Mouse (Mus musculus): ENCODE measurements around the gene Ttll2. TPM values are rescaled to one million over a fixed set of nuclear protein-coding genes. Genes with fewer than 3 reads are reported as not detected.
A peak's percentile ranks its signal among the peaks of the same experiment; 100 is the strongest.
"Not testable (repeated sequence)": the region's sequence is repeated elsewhere in the genome, so short reads cannot be mapped to it uniquely, and the experiment has no call there.

Ttll2 gene
- polyA plus RNA-seq, 1 experiment from 2014 or later: not detected

DNA sequence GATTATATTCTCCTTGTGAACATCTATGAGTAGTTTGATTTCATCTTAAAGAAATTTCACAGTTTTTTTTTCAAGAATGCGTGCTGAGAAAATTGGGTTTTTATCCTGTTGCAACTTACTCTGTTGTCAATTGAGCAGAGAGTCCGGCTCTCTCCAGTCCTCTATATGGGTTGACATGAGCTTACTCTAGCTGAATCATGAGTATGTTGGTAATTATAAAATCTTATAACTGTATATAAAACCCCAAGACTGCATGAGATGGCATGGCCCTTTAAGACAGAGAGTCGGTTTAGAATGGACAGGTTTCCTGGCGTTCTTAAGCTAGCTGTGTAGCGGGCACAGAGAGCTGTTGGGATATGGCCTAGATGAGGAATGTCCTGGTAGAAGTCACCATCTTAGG lies 28.1 kb downstream of the Ttll2 start, which contains the start of gene Tcp10a:
Tcp10a (plus strand) TSS at position 301 of the 400 bp plus-strand sequence.
- not testable (repeated sequence) for H3K4me2 ChIP-seq (replicated peaks); ATAC-seq (ENCODE audit: low FRiP score); H3K4me1 ChIP-seq (replicated peaks; ENCODE audit: control insufficient read depth, insufficient read depth, low read length); H3K9me3 ChIP-seq (ENCODE audit: control insufficient read depth, low read length); H3K4me3 ChIP-seq (replicated peaks; ENCODE audit: low read length); DNase-seq (ENCODE audit: low spot score); H3K9ac ChIP-seq; H3K36me3 ChIP-seq (replicated peaks; ENCODE audit: control insufficient read depth, insufficient read depth); H3K27ac ChIP-seq; H3K27me3 ChIP-seq (ENCODE audit: control insufficient read depth, insufficient read depth, low read length)
- 95% methylated on average over 3 of the region's 5 CpGs for WGBS

DNA sequence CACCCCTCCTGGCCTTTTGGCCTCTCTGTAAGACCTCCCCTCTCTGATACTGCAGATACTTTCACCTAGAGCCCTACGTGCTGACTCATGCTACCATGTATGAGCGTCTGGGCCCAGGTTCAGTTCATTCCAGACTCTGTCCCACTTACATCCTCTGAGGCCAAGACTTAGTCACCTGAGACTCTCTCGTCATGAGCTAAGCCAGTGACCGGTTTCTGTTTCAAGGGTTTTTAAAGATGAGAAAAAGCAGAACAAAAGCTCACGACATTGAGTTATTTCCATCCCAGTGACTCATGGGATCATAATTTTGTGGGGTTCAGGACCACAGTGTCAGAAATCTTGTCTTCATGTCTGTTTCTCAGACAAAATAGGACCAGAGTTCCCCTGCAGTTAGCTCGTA lies 32.7 kb downstream of the Ttll2 start:
- H3K27ac ChIP-seq; ATAC-seq (ENCODE audit: low FRiP score); H3K4me2 ChIP-seq (replicated peaks); H3K27me3 ChIP-seq (ENCODE audit: control insufficient read depth, insufficient read depth, low read length); H3K4me3 ChIP-seq (replicated peaks; ENCODE audit: low read length); H3K4me1 ChIP-seq (replicated peaks; ENCODE audit: control insufficient read depth, insufficient read depth, low read length); H3K9me3 ChIP-seq (ENCODE audit: control insufficient read depth, low read length); H3K9ac ChIP-seq; DNase-seq (ENCODE audit: low spot score); H3K36me3 ChIP-seq (replicated peaks; ENCODE audit: control insufficient read depth, insufficient read depth): not testable (repeated sequence)
- 95% methylated on average over 6 of the region's 6 CpGs for WGBS

DNA sequence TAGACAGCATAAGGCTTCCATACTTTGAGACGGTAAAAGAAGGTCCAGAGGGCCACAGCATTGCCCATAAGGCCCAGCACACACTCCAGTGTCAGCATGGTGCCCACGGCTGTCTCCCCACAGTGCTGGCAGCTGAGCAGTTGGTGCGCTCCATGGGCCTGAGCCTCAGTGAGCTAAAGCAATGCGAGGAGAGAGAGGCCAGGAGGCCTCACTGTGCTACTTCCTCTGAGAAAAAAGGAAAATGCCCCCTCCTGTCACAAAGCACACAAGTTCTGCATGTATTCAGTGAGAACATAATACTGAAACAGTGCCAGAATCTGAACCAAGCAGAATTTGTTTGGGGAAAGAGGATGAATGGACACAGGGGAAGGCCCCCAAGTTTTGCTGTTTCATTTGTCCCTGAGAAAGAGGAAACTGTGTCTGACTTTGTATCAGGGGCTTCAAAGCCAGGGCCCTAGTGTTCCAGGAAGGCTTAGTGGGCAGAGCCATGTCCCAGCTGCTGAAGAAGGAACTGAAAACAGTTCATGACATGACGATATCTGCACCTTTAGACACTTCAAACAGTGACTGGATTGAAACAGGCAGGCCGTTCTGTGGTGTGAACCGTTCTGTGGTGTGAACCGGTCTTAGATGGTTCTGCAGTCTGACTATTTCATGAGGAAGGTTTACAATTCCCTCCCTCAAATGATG lies 36.7 kb downstream of the Ttll2 start:
- not testable (repeated sequence) for H3K9me3 ChIP-seq (ENCODE audit: control insufficient read depth, low read length); DNase-seq (ENCODE audit: low spot score); H3K36me3 ChIP-seq (replicated peaks; ENCODE audit: control insufficient read depth, insufficient read depth); H3K27ac ChIP-seq; H3K4me2 ChIP-seq (replicated peaks); H3K27me3 ChIP-seq (ENCODE audit: control insufficient read depth, insufficient read depth, low read length); H3K9ac ChIP-seq; H3K4me3 ChIP-seq (replicated peaks; ENCODE audit: low read length); H3K4me1 ChIP-seq (replicated peaks; ENCODE audit: control insufficient read depth, insufficient read depth, low read length)
- 0 out of 2 replicates have a peak, but pooled peaks have one; percentile 17 for ATAC-seq (ENCODE audit: low FRiP score)
- WGBS: 88% methylated on average over 5 of the region's 8 CpGs

DNA sequence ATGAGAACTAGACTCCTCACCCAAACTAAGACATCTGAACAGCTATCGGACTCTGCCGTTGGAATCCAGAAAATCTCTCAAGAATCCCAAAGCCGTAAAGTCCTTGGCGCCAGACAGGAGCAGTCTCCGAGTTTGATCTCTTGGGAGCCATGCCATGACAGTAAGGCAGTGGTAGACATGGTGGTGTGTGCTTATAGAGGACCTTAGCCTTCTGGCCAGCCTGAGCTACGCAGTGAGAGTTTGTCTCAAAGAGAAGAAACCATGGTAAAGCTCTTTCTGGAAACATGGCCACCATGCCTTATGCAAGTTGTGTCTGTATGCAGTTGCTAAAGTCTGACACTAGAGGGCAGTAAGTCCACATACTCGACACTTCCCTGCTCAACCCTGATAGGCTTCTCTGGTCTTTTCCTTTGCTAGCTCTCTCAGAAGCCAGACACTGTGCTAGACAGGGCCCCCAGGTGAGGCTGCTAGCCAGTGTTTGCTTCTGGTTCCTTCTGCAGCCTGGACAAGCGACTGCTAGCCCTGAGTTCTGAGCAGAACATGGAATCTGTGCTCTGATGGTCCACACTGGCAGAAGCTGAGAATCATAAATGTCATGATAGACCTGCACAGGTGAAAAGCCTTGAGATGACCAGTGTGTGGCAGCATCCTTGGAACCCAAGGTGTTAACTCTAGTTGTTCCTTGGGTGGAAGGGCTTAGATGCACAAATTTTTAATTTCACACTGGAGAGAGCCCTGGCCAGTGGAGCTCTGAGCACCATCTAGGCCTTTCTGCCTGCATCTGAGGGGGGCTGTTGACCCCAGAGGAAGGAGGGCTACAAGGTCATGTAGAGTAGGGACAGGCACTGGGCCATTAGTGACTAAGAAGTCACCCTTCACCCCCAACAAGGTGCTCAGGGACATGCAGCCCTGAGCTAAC lies 46.0 kb downstream of the Ttll2 start:
- H3K9ac ChIP-seq; H3K4me3 ChIP-seq (replicated peaks; ENCODE audit: low read length); H3K4me2 ChIP-seq (replicated peaks); H3K4me1 ChIP-seq (replicated peaks; ENCODE audit: control insufficient read depth, insufficient read depth, low read length); DNase-seq (ENCODE audit: low spot score); H3K27ac ChIP-seq; H3K36me3 ChIP-seq (replicated peaks; ENCODE audit: control insufficient read depth, insufficient read depth); H3K9me3 ChIP-seq (ENCODE audit: control insufficient read depth, low read length); H3K27me3 ChIP-seq (ENCODE audit: control insufficient read depth, insufficient read depth, low read length): not testable (repeated sequence)
- peak; percentile 86 for ATAC-seq (ENCODE audit: low FRiP score)
- whole genome bisulfite sequencing: 63% methylated on average over 8 of the region's 8 CpGs

Other genes starting within 250 kb of the Ttll2 start
- 24.4 and 25.7 TPM in 2 replicates for gene Rps6ka2, start 182.6 kb downstream of the Ttll2 start, polyA plus RNA-seq (2014; fragmentation: Nextera tagmentation; extraction: Ambion mirVana)
- gene Tcp10a, start 28.1 kb downstream of the Ttll2 start, polyA plus RNA-seq (2014; fragmentation: Nextera tagmentation; extraction: Ambion mirVana): not detected in 2 replicates
- gene Gm49630, start 19.3 kb upstream of the Ttll2 start, polyA plus RNA-seq (2014; fragmentation: Nextera tagmentation; extraction: Ambion mirVana): not detected in 2 replicates
- gene Unc93a2, start 32.8 kb upstream of the Ttll2 start, polyA plus RNA-seq (2014; fragmentation: Nextera tagmentation; extraction: Ambion mirVana): not detected in 2 replicates